Mouse (Mus musculus): Measurements from ENCODE around the gene Dcaf17. TPM values are rescaled to one million over a fixed set of nuclear protein-coding genes. Genes with fewer than 3 reads are reported as not detected.
A peak's percentile ranks its signal among the peaks of the same experiment; 100 is the strongest.

The Dcaf17 gene
- 21.4 and 23.1 TPM in 2 replicates for polyA plus RNA-seq (2016; fragmentation: Nextera tagmentation; extraction: Ambion mirVana)

- Histone ChIP-seq H3K4me2 (peak within 1 kb of the TSS; percentile 90), H3K27me3 (replicated peaks) (no peaks in the 10 kb centered on the region), H3K36me3 (peaks cover 20% of the 10 kb centered on the region), H3K27ac (peak within 1 kb of the TSS; percentile 93), H3K4me3 (peak within 1 kb of the TSS; percentile 80), H3K4me1 (peaks cover 21% of the 10 kb centered on the region; the same call in 1 of the 2 replicates), H3K9me3 (replicated peaks) (no peaks in the 10 kb centered on the region), H3K9ac (peak within 1 kb of the TSS; percentile 91)
- under 1% methylated on average over 57 of the region's 57 CpGs for WGBS (ENCODE audit: insufficient replicate concordance)
- peak; percentile 97 for ATAC-seq
These were observed at the start of gene Dcaf17, which contains the start of gene Mettl8 for GRCm38 (mm10) chr2:71055300-71056114. Gene Dcaf17, plus strand, starts transcription at chr2:71055328. Gene Mettl8, minus strand, starts transcription at chr2:71055583.

DNA sequence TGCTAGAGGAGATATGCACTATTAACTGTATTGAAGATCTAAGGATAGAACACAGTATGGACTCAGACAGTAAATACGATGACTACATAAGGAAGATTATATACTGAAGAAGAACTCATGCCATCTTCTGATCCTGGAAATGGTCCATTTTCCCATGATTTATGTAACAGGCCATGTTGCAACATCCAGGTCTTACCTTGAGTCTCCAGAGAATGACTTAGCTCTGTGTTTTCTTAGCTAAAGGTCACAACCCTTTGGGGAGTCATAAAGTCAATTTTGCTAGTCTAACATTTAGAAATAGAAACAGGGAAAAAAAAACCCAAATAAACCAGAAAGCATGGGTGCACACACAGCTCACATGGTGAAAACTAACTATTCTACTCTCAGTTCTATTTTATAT lies 43.3 kb upstream of the Dcaf17 start:
- Histone ChIP-seq H3K4me3 (no peak overlapping the region), H3K27me3 (replicated peaks) (no peaks in the 10 kb centered on the region), H3K27ac (no peak overlapping the region), H3K9ac (no peak overlapping the region), H3K4me2 (no peak overlapping the region), H3K9me3 (replicated peaks) (no peaks in the 10 kb centered on the region), H3K4me1 (no peaks in the 10 kb centered on the region), H3K36me3 (peaks cover 13% of the 10 kb centered on the region)
- ATAC-seq: no peak
- 87% methylated on average over 1 of the region's 1 CpGs for WGBS (ENCODE audit: insufficient replicate concordance)

DNA sequence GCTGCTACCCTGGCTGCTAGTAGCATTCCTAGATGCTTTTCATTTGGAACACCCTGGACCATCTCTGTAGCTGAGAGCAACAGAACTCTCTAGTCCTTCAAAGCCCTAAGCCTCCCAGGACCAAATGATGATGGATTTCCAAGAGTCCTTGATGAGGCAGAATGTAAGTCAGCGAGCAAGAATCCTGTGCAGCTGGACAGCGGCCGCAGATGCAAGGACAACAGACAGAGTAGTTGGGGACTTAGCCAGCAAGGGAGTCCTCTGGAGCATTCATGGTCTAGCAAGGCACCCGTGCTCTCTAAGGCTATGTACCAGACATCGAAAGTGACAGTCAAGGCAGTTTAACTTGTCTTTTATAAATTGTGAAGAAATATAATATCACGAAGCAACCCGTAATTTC lies 41.6 kb upstream of the Dcaf17 start:
- no peak for ATAC-seq
- Histone ChIP-seq H3K9ac (no peak overlapping the region), H3K27me3 (replicated peaks) (no peaks in the 10 kb centered on the region), H3K36me3 (peaks cover 13% of the 10 kb centered on the region), H3K4me1 (no peaks in the 10 kb centered on the region), H3K27ac (no peak overlapping the region), H3K4me3 (no peak overlapping the region), H3K4me2 (no peak overlapping the region), H3K9me3 (replicated peaks) (no peaks in the 10 kb centered on the region)
- 85% methylated on average over 7 of the region's 7 CpGs for WGBS (ENCODE audit: insufficient replicate concordance)

GRCm38 (mm10) chr2:71019277-71019676 lies 35.9 kb upstream of the Dcaf17 start:
- no peaks in the 10 kb centered on the region for H3K9me3 ChIP-seq (replicated peaks)
- peaks cover 7% of the 10 kb centered on the region for H3K36me3 ChIP-seq
- peaks cover 6% of the 10 kb centered on the region for H3K4me1 ChIP-seq
- no peak overlapping the region for H3K4me3 ChIP-seq
- no peak overlapping the region for H3K9ac ChIP-seq
- no peak overlapping the region for H3K27ac ChIP-seq
- no peak for ATAC-seq
- no peak overlapping the region for H3K4me2 ChIP-seq
- H3K27me3 ChIP-seq (replicated peaks): no peaks in the 10 kb centered on the region
- 73% methylated on average over 9 of the region's 9 CpGs for WGBS (ENCODE audit: insufficient replicate concordance)

DNA sequence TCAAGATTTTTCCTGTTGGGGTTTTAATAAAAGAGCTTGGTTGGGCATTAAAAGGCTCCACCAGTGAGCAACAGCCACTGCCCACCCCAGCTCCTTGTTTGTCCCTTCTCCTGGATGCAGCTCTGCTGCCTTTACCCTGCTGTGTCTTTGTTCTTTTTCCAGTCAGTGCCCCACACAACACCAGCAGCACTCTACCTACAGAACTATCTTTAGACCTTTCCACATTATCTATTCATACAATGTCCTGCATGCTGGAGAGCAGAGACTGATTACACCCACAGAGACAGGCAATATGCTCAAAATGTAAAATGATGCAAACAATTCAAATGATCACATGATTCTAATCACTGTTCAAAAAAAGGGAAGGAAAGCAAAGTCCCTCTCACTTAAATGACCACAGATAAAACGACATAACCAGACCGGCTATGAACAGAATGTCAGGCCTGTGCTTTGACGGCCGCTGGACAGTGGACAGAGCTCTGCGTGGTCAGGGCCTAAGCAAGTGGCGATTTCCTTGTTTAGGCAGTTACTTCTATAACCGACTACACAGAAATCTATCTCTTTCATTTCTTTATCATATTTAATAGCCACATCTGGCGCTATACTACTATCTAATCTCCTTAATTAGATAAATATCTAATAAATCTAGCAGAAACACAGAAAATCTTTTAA lies 35.3 kb upstream of the Dcaf17 start:
- no peak overlapping the region for H3K4me3 ChIP-seq
- H3K9me3 ChIP-seq (replicated peaks): no peaks in the 10 kb centered on the region
- ATAC-seq: no peak
- peaks cover 5% of the 10 kb centered on the region; the same call in 1 of the 2 replicates for H3K36me3 ChIP-seq
- no peak overlapping the region for H3K27ac ChIP-seq
- no peak overlapping the region for H3K9ac ChIP-seq
- H3K27me3 ChIP-seq (replicated peaks): no peaks in the 10 kb centered on the region
- no peak overlapping the region for H3K4me2 ChIP-seq
- 56% methylated on average over 8 of the region's 8 CpGs for WGBS (ENCODE audit: insufficient replicate concordance)
- H3K4me1 ChIP-seq: peaks cover 6% of the 10 kb centered on the region

DNA sequence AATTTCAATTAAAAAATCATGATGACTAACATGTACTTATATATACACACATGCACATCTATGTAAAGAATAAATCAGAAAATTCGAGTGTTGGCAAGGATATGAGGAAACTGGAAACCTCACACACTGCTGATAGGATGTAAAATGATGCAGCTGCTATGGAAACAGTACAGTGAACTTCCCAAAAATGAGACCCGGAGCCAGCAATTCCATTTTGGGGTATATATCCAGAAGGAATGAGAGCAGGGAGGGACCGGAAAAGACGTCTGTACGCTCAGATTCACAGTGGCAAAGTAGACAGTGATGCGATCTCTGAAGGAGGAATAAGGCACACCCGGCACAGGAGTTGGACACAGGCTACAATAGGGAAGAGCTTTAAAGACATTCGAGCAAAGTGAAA lies 34.5 kb upstream of the Dcaf17 start:
- Histone ChIP-seq H3K9me3 (replicated peaks) (no peaks in the 10 kb centered on the region), H3K4me3 (no peak overlapping the region), H3K4me1 (peaks cover 6% of the 10 kb centered on the region), H3K27ac (no peak overlapping the region), H3K27me3 (replicated peaks) (no peaks in the 10 kb centered on the region), H3K9ac (no peak overlapping the region), H3K4me2 (no peak overlapping the region), H3K36me3 (peaks cover 5% of the 10 kb centered on the region; the same call in 1 of the 2 replicates)
- WGBS (ENCODE audit: insufficient replicate concordance): 75% methylated on average over 8 of the region's 8 CpGs
- no peak for ATAC-seq

DNA sequence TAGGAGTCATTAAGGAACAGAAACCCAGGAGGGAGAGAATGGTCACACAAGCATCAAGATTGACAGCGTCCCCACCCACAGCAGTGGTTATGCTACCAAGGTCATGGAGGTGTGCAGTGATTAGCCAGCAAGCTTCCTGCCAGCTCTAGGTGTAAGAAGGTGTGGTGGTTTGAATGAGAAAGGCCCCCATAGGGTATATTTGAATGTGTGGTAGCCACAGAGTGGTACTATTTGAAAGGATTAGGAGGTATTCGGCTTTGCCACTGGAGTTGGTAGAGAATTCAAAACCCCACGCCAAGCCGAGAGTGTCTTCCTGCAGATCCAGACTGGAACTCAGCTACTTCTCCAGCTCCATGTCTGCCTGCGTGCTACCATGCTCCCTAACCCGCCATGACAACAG lies 32.1 kb upstream of the Dcaf17 start:
- Histone ChIP-seq H3K4me3 (no peak overlapping the region), H3K27me3 (replicated peaks) (no peaks in the 10 kb centered on the region), H3K4me1 (peaks cover 17% of the 10 kb centered on the region), H3K4me2 (no peak overlapping the region), H3K9me3 (replicated peaks) (no peaks in the 10 kb centered on the region), H3K36me3 (peaks cover 2% of the 10 kb centered on the region; the same call in 1 of the 2 replicates), H3K9ac (no peak overlapping the region), H3K27ac (no peak overlapping the region)
- 83% methylated on average over 6 of the region's 6 CpGs for WGBS (ENCODE audit: insufficient replicate concordance)
- ATAC-seq: no peak

GRCm38 (mm10) chr2:71023986-71024385 lies 31.1 kb upstream of the Dcaf17 start:
- 78% methylated on average over 6 of the region's 6 CpGs for WGBS (ENCODE audit: insufficient replicate concordance)
- ATAC-seq: no peak

GRCm38 (mm10) chr2:71025576-71026315 lies 29.4 kb upstream of the Dcaf17 start:
- Histone ChIP-seq H3K4me3 (no peak overlapping the region), H3K4me2 (no peak overlapping the region), H3K9me3 (replicated peaks) (no peaks in the 10 kb centered on the region), H3K27me3 (replicated peaks) (no peaks in the 10 kb centered on the region), H3K4me1 (peaks cover 11% of the 10 kb centered on the region; the same call in 1 of the 2 replicates), H3K9ac (no peak overlapping the region), H3K36me3 (peaks cover 2% of the 10 kb centered on the region; the same call in 1 of the 2 replicates), H3K27ac (no peak overlapping the region)
- 37% methylated on average over 12 of the region's 12 CpGs for WGBS (ENCODE audit: insufficient replicate concordance)
- no peak for ATAC-seq

More at GRCm38 (mm10) chr2:71023986-71024385, 31.1 kb upstream of the Dcaf17 start:
- peaks cover 2% of the 10 kb centered on the region; the same call in 1 of the 2 replicates for H3K36me3 ChIP-seq
- no peak overlapping the region for H3K4me3 ChIP-seq
- H3K4me2 ChIP-seq: no peak overlapping the region
- H3K9ac ChIP-seq: no peak overlapping the region
- peaks cover 17% of the 10 kb centered on the region for H3K4me1 ChIP-seq
- no peaks in the 10 kb centered on the region for H3K9me3 ChIP-seq (replicated peaks)
- H3K27me3 ChIP-seq (replicated peaks): no peaks in the 10 kb centered on the region
- H3K27ac ChIP-seq: no peak overlapping the region

GRCm38 (mm10) chr2:71026787-71027186 lies 28.3 kb upstream of the Dcaf17 start:
- Histone ChIP-seq H3K36me3 (peaks cover 2% of the 10 kb centered on the region; the same call in 1 of the 2 replicates), H3K4me2 (no peak overlapping the region), H3K9me3 (replicated peaks) (no peaks in the 10 kb centered on the region), H3K27ac (no peak overlapping the region), H3K4me1 (peaks cover 14% of the 10 kb centered on the region; the same call in 1 of the 2 replicates), H3K27me3 (replicated peaks) (no peaks in the 10 kb centered on the region), H3K4me3 (no peak overlapping the region), H3K9ac (no peak overlapping the region)
- peak; percentile 65 for ATAC-seq
- WGBS (ENCODE audit: insufficient replicate concordance): 26% methylated on average over 5 of the region's 5 CpGs

- WGBS (ENCODE audit: insufficient replicate concordance): 90% methylated on average over 9 of the region's 9 CpGs
- Histone ChIP-seq H3K4me3 (no peak overlapping the region), H3K9ac (no peak overlapping the region)
These were observed 27.5 kb upstream of the Dcaf17 start for GRCm38 (mm10) chr2:71027631-71028030.

More at GRCm38 (mm10) chr2:71027631-71028030, 27.5 kb upstream of the Dcaf17 start:
- H3K4me1 ChIP-seq: peaks cover 21% of the 10 kb centered on the region
- H3K36me3 ChIP-seq: peaks cover 2% of the 10 kb centered on the region; the same call in 1 of the 2 replicates
- no peaks in the 10 kb centered on the region for H3K27me3 ChIP-seq (replicated peaks)
- no peak overlapping the region for H3K4me2 ChIP-seq
- ATAC-seq: no peak
- no peak overlapping the region for H3K27ac ChIP-seq
- H3K9me3 ChIP-seq (replicated peaks): no peaks in the 10 kb centered on the region

Measured in liver, embryonic 12.5 days (tissue).